Mouse (Mus musculus) adrenal gland, adult (tissue): Measurements from ENCODE around the gene Gm49027.

Source experiments
- DNase-seq, 2 experiments: peaks; one replicate each; pipeline ENCODE4 v3.0.0; 2022 to 2023; ENCODE audit warnings: low spot score in 1 of 2; ENCODE audit not compliant: inconsistent age in 2 of 2

The Gm49027 gene

DNA sequence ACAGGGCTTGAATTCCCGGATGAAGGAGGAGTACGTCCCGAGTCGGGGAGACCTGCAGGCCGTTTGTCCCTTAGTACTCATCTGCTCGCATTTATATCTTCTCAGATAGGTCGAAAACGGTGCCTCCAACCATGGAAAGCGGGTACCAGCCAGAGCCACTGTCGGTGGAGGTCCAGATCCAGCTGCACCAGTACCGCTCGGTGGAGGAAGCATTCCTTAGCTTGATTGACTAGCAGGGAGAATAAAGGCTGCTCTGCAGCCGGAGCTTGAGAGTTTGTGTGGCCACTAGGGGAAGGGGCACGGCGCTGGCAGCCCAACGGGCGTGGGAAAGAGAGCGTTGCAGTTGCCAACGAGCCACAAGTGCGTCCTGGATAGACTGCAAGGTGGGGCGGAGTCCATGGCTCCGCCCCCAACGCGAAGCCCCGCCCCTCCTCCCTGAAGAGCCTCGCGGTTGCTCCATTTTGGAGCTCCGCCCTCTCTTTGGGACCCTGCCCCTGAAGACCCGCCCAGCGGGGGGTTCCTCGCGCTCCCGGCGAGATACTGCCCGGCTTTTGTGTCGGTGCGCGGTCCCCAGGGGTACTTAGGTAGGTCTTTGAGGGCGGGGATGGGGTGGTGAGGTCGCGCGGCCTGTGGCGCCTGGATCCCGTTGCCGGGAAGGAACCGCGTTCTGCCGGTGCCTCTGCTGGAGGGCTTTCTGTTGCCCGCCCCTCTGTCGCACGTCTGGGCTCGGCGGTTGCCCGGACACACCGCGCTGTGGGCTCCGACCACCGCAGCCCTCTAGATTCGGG is 17.2 kb downstream of the Gm49027 start:
- DNase-seq: peak; percentile 88 to 94

- no peak for DNase-seq
These were observed 23.3 kb downstream of the Gm49027 start for GRCm38 (mm10) chr5:123501973-123502372.

- DNase-seq: peak; percentile 58 to 83
These were observed 25.6 kb downstream of the Gm49027 start for GRCm38 (mm10) chr5:123499717-123500116.

- no peak for DNase-seq
These were observed 35.4 kb downstream of the Gm49027 start for GRCm38 (mm10) chr5:123489935-123490334.

GRCm38 (mm10) chr5:123489112-123489785 is 36.0 kb downstream of the Gm49027 start, which contains the start of the genes Lrrc43 and Il31:
Gene Lrrc43, plus strand, starts transcription at chr5:123489305.
Gene Il31, minus strand, starts transcription at chr5:123489489.
- no peak for DNase-seq

DNA sequence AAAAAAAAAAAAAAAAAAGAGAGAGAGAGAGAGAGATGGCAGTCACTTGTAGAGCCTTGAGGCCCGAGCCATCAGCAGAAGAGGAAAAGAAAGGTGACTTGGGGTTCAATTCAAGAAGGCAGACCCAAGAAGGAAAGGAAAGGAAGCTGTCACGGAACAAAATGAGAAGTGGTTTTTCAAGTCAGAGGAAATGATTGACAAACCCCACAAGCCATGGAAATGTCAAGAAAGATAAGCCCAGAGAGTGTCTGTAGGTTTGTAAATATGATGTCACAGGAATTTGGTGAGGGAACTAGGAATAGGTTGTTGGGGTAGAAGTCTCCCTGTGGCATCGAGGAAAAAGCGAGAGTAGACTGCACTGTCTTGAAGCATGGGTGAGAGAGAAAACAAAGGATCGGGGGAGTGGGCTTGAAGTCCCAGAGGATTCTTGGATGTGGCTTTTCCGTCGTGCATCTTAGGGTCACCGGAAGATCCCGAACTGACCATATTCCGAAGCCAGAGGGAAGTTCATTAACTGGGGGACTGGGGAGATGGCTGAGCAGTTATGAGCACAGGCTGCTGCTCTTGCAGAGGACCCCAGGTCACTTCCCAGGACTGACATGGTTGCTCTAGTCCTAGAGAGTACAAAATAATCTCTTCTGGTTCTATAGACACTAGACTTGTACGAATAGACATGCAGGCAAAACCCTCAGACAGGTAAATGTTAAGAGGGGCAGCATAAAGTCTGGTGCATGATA is 37.5 kb downstream of the Gm49027 start:
- DNase-seq: no peak

DNA sequence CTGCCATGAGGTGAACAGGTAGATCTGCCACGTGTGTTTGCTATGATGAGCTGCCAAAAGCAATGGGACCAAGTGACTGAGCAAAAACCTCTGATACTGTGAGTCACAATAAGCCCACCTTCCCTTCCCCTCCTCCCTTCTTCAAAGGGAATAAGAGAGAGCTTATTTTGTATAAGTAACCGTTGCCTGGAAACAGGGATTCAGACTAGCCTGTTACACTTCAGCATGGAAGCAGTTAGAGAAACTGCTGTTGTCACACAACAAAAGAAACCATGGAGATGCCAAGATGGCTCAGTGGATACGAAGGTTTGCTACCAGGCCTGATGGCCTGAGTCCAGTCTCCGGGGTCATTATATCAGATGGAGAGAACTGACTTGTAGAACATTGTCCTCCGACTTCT is 51.5 kb downstream of the Gm49027 start:
- DNase-seq: no peak

- DNase-seq: no peak
These were observed 54.4 kb downstream of the Gm49027 start for GRCm38 (mm10) chr5:123470784-123471400.

- no peak for DNase-seq
These were observed 60.6 kb downstream of the Gm49027 start for GRCm38 (mm10) chr5:123464638-123465037.
